Mouse (Mus musculus) kidney, embryonic 16.5 days (tissue): ENCODE results near the gene Soga3. TPM values are rescaled to one million over a fixed set of nuclear protein-coding genes. Genes with fewer than 3 reads are reported as not detected.

Source experiments
- ATAC-seq: fragments of 200-750 bp; cut with Nextera tagmentation; 2 replicates; pipeline ENCODE4 v1.8.0; 2017; ENCODE audit warnings: moderate TSS enrichment; ENCODE audit not compliant: low FRiP score, low TSS enrichment
- H3K27ac ChIP-seq: fragments of 300-500 bp; sonication (generic); 2 replicates; pipeline ENCODE4 v1.5.1; 2014; ENCODE audit warnings: low read length
- H3K27me3 ChIP-seq: fragments of 300-500 bp; sonication (generic); 2 replicates; pipeline ENCODE4 v1.6.1; 2014; ENCODE audit warnings: low read length, control low read depth, mixed read lengths; ENCODE audit not compliant: insufficient read depth
- H3K36me3 ChIP-seq: fragments of 300-500 bp; sonication (generic); 2 replicates; pipeline ENCODE4 v1.6.1; 2014; ENCODE audit warnings: low read length, control low read depth, mixed read lengths; ENCODE audit not compliant: insufficient read depth
- H3K4me1 ChIP-seq: fragments of 300-500 bp; sonication (generic); 2 replicates; pipeline ENCODE4 v1.6.1; 2014; ENCODE audit warnings: low read length, control low read depth, mixed read lengths; ENCODE audit not compliant: insufficient read depth
- H3K4me2 ChIP-seq: fragments of 300-500 bp; sonication (generic); replicated peaks from 2 replicates; pipeline ENCODE4 v1.6.1; 2014; ENCODE audit warnings: low read depth, low read length
- H3K4me3 ChIP-seq: fragments of 300-500 bp; sonication (generic); 2 replicates; pipeline ENCODE4 v1.5.1; 2014; ENCODE audit warnings: mild to moderate bottlenecking, low read length
- H3K9ac ChIP-seq: fragments of 300-500 bp; sonication (generic); replicated peaks from 2 replicates; pipeline ENCODE4 v1.6.1; 2014; ENCODE audit warnings: low read length
- H3K9me3 ChIP-seq: fragments of 300-500 bp; sonication (generic); 2 replicates; pipeline ENCODE4 v1.6.1; 2016; ENCODE audit warnings: low read length, control low read depth
- WGBS: fragments of 180-500 bp; shearing (Covaris S2); extraction: QIAGEN DNeasy Blood & Tissue Kit; methylation state at CpG from one replicate; pipeline ENCODE4 v1.1.7; 2014; 5-methylcytosine and 5-hydroxymethylcytosine counted together
- polyA plus RNA-seq: library from polyadenylated mRNA; unstranded; fragments of >200 nt; fragmentation: Nextera tagmentation; extraction: Ambion mirVana; gene quantifications from 2 replicates; pipeline ENCODE4 v1.2.1, GENCODE M21; 2015

Gene Soga3
- polyA plus RNA-seq, 1 experiment from 2014 or later, result 0.35 TPM

DNA sequence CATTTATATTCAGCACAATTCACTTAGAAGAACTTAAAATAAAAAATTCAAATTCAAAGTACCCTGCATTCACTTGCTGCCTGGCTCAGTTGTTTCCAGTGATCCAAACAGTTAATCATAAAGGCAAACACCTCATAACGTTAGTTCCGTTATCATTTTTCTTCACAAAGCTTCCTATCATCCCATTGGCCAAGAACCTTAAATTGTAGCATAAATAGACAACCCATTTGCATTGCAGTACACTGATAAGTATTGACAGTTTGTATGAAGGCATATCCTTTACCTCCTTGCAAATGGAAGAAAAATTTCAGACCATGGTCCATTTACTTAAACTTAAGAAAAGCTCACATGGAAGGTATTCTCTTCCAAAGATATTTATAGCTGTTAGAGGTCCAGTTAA lies 18.0 kb downstream of the Soga3 start:
- Histone ChIP-seq H3K27me3 (no peaks in the 10 kb centered on the region), H3K4me1 (no peaks in the 10 kb centered on the region)
- ATAC-seq, result no peak

DNA sequence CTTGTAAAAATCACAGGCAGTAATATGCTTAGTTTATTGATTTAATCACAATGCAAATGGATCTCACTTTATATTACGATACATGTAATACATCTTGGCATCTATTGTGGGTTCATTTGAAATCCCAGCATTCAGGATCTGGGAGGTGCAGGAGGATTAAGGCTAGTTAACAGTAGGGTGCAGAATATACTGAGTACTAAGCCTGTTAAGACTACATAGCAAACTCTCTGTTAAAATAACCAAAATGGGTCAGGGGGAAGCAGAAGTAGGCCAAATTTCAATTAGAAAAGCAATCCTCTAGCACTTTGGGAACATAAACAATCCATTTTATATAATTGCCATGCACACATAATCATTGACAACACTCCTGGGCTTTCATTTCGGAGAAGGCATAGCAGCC lies 30.1 kb downstream of the Soga3 start:
- H3K27ac ChIP-seq, result no peak overlapping the region
- H3K9ac ChIP-seq, result no peak overlapping the region
- no peak for ATAC-seq
- no peak overlapping the region for H3K4me2 ChIP-seq
- no peak overlapping the region for H3K4me3 ChIP-seq
- H3K4me1 ChIP-seq, result no peaks in the 10 kb centered on the region
- H3K27me3 ChIP-seq, result no peaks in the 10 kb centered on the region
- H3K9me3 ChIP-seq, result no peaks in the 10 kb centered on the region
- no peaks in the 10 kb centered on the region for H3K36me3 ChIP-seq
- whole genome bisulfite sequencing, result 88% methylated on average over 2 of the region's 2 CpGs

More for the DNA sequence above, 18.0 kb downstream of the Soga3 start:
- Histone ChIP-seq H3K4me3 (no peak overlapping the region), H3K9me3 (no peaks in the 10 kb centered on the region), H3K36me3 (no peaks in the 10 kb centered on the region), H3K27ac (no peak overlapping the region), H3K9ac (no peak overlapping the region), H3K4me2 (no peak overlapping the region)
- WGBS, result 86% methylated on average over 2 of the region's 2 CpGs

DNA sequence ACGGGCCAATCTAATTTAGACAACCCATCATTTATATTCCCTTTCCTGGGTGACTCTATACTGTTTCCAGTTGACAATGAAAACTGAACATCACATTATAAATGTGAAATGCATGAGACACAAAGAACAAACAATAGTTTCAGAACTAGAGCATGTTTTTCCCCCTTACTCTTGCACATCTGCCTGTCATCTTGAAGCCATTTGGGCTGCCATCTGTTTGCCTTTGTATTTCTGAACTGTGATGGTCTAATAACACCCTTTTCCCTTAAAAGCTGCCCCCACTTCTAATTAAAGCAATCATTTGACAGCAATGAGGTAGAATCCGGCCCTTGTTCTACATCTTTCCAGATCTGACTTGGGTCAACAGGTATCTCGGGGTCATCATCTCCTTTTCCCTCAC lies 32.0 kb downstream of the Soga3 start:
- WGBS, result 88% methylated on average over 3 of the region's 3 CpGs
- Histone ChIP-seq H3K4me1 (no peaks in the 10 kb centered on the region), H3K27me3 (no peaks in the 10 kb centered on the region), H3K4me2 (no peak overlapping the region), H3K9ac (no peak overlapping the region), H3K27ac (no peak overlapping the region), H3K36me3 (no peaks in the 10 kb centered on the region), H3K4me3 (no peak overlapping the region), H3K9me3 (no peaks in the 10 kb centered on the region)
- ATAC-seq, result no peak

DNA sequence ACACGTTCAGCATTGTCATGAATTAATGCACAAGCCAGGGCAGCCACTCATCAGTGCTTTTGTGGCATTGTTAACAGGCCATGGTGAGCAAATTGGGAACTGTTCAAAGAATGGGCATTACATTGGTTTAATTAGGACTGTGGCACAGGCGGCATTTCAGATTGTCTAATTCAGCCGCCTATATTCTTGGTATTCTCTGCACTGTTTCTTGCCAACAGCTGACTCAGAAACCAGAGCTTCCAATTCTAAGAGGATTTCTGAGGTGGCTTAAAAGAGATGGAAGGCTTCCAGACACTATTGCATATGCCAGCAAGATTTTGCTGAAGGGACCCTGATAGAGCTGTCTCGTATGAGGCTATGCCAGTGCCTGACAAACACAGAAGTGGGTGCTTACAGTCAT lies 33.2 kb downstream of the Soga3 start:
- H3K4me2 ChIP-seq, result no peak overlapping the region
- WGBS, result 90% methylated on average over 4 of the region's 4 CpGs
- H3K36me3 ChIP-seq, result no peaks in the 10 kb centered on the region
- no peak overlapping the region for H3K9ac ChIP-seq
- no peaks in the 10 kb centered on the region for H3K27me3 ChIP-seq
- H3K4me3 ChIP-seq, result no peak overlapping the region
- no peak overlapping the region for H3K27ac ChIP-seq
- no peak for ATAC-seq
- H3K4me1 ChIP-seq, result no peaks in the 10 kb centered on the region
- H3K9me3 ChIP-seq, result no peaks in the 10 kb centered on the region

DNA sequence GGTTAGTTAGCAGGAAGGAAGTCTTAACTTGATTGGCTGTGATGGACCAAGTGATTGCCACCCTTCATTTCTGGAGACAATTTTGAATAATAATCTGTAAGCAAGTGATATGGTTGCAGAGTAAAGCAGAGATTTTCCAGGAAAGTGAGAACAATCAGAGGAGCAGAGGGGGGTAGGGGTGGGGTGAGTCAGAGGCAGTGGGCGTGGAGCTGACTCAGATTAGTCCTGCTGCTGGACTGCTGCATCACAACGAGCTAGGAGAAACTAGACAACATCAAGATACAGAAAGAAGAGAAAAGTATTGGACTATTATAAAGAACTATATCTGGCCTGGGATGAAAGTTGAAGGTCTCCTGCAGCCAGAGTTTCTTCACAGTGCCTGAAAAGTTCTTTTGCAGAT lies 34.4 kb downstream of the Soga3 start:
- H3K36me3 ChIP-seq, result no peaks in the 10 kb centered on the region
- H3K27ac ChIP-seq, result no peak overlapping the region
- H3K4me3 ChIP-seq, result no peak overlapping the region
- ATAC-seq, result no peak
- no peaks in the 10 kb centered on the region for H3K9me3 ChIP-seq
- 38% methylated on average over 2 of the region's 2 CpGs for WGBS
- H3K4me2 ChIP-seq, result no peak overlapping the region
- H3K4me1 ChIP-seq, result no peaks in the 10 kb centered on the region
- H3K27me3 ChIP-seq, result no peaks in the 10 kb centered on the region
- no peak overlapping the region for H3K9ac ChIP-seq

DNA sequence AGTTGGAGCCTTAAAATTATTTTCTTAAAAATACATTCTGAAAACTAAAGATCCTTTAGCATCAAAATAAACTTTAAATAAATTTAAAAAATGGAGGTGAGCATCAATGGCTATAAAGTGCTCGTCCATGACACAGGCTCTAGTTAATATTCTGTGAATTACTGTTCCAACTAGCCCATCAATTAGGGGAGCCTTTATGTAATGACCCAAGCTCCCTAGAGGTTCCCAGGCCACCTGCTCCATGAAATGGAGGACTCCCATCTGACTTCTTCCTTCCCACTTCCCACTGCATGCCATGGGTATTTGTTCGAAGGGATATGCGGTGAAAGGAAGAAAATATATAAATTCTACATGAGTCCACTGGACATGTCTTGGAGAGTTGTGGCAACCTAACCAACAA lies 36.6 kb downstream of the Soga3 start:
- Histone ChIP-seq H3K9ac (no peak overlapping the region), H3K9me3 (no peaks in the 10 kb centered on the region), H3K27ac (no peak overlapping the region), H3K4me2 (no peak overlapping the region), H3K36me3 (no peaks in the 10 kb centered on the region), H3K4me1 (no peaks in the 10 kb centered on the region), H3K4me3 (no peak overlapping the region), H3K27me3 (no peaks in the 10 kb centered on the region)
- no peak for ATAC-seq
- 85% methylated on average over 3 of the region's 3 CpGs for WGBS

DNA sequence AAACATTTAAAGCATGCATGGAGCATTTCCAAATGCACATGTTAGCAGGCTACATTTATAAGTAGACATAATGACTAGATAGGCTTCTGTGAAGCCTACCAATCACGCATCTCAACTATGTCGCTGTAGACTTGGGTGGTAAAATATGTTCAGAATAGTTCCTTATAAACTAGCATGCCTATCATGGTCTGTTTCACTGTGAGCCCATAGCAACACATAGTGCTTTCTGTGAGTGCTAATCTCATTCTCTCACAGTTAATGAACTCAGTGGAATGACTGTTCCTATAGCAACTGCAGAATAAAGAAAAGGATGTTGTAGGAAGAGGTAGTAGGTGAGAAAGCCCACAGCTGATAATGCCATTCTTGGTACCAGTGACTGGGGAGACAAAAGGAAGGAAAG lies 37.4 kb downstream of the Soga3 start:
- no peaks in the 10 kb centered on the region for H3K9me3 ChIP-seq
- H3K27me3 ChIP-seq, result no peaks in the 10 kb centered on the region
- H3K4me2 ChIP-seq, result no peak overlapping the region
- no peak overlapping the region for H3K4me3 ChIP-seq
- no peak overlapping the region for H3K27ac ChIP-seq
- H3K36me3 ChIP-seq, result no peaks in the 10 kb centered on the region
- no peaks in the 10 kb centered on the region for H3K4me1 ChIP-seq
- WGBS, result 91% methylated on average over 2 of the region's 2 CpGs
- no peak overlapping the region for H3K9ac ChIP-seq
- ATAC-seq, result no peak

DNA sequence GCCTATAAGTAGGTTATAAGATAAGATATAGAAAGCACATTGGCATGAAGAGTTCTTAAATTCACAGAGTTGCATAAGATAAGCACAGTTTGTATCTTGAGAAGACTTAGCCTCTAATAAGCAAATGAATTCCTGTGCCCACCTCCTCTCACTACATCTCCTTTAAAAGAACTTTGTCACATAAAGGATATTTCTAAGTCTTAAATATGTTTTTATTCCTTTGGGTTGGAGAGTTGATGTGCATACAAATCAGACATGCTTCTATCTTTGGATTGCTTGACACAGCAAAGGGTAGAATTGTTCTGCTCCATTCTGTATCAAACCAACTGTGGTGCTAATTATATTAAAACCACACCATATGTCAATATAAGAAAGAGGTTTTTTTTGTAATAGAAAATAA lies 50.1 kb downstream of the Soga3 start:
- ATAC-seq, result no peak
- Histone ChIP-seq H3K4me2 (no peak overlapping the region), H3K9me3 (peaks cover 7% of the 10 kb centered on the region), H3K4me3 (no peak overlapping the region), H3K4me1 (no peaks in the 10 kb centered on the region), H3K36me3 (no peaks in the 10 kb centered on the region), H3K9ac (no peak overlapping the region), H3K27me3 (no peaks in the 10 kb centered on the region), H3K27ac (no peak overlapping the region)

DNA sequence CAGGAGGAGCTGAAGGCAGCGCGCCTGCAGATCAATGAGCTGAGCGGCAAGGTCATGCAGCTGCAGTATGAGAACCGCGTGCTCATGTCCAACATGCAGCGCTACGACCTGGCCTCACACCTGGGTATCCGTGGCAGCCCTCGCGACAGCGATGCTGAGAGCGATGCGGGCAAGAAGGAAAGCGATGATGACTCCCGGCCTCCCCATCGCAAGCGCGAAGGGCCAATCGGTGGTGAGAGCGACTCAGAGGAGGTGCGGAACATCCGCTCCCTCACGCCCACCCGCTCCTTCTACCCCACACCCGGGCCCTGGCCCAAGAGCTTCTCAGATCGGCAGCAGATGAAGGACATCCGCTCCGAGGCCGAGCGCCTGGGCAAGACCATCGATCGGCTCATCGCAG lies 53.2 kb downstream of the Soga3 start:
- WGBS, result 97% methylated on average over 33 of the region's 33 CpGs

DNA sequence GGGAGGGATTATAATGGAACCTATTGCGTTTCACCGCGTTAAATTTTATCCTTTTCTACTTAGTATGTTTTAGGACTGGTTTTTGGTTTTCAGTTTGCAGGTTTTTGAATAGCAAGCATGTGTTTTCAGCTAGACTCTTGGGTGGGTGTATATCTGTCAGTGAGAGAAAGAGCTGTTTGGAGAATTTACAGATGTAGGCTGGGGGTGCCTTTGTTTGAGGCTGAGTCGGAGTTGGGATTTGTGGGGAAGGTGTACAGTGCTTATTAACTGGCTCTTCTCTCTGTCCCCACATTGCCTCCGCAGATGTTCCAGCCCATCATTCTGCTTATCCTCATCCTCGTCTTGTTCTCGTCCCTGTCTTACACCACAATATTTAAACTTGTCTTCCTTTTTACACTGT lies 55.0 kb downstream of the Soga3 start, which contains the start of gene Gm49353:
TSS of gene Gm49353 (plus strand) at position 313 of the 400 bp plus-strand sequence.
- Histone ChIP-seq H3K9ac (no peak within 1 kb of the TSS), H3K4me1 (no peaks in the 10 kb centered on the region), H3K4me3 (no peak within 1 kb of the TSS), H3K27me3 (no peaks in the 10 kb centered on the region), H3K4me2 (no peak within 1 kb of the TSS), H3K27ac (no peak within 1 kb of the TSS), H3K36me3 (no peaks in the 10 kb centered on the region), H3K9me3 (peaks cover 7% of the 10 kb centered on the region)
- no peak for ATAC-seq
- WGBS, result 76% methylated on average over 7 of the region's 7 CpGs

More for the DNA sequence above, 53.2 kb downstream of the Soga3 start:
- no peak overlapping the region for H3K9ac ChIP-seq
- H3K36me3 ChIP-seq, result no peaks in the 10 kb centered on the region
- no peaks in the 10 kb centered on the region for H3K27me3 ChIP-seq
- ATAC-seq, result no peak
- no peak overlapping the region for H3K4me3 ChIP-seq
- no peak overlapping the region for H3K4me2 ChIP-seq
- H3K4me1 ChIP-seq, result no peaks in the 10 kb centered on the region
- H3K27ac ChIP-seq, result no peak overlapping the region
- peaks cover 7% of the 10 kb centered on the region for H3K9me3 ChIP-seq

DNA sequence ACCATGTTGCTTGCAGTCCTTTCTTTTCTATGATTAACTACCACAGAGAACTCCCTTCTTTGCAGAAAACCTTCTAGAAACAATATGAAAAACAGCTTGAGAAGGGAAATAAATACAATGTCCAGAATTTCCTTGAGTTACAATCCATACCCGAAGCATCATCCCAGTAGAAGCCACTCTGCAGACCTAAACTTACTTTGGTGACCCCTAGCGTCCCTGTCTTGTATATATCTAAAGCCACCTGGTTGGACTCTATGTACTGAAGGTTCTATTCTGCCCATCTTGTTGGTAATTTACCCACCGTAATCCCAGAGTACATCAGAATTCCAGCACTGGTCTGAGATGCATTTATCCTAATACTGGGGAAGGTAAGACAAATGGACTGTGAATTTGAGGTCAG lies 56.2 kb downstream of the Soga3 start:
- ATAC-seq, result no peak
- no peak overlapping the region for H3K4me2 ChIP-seq
- WGBS, result 77% methylated on average over 3 of the region's 3 CpGs
- no peak overlapping the region for H3K4me3 ChIP-seq
- H3K9ac ChIP-seq, result no peak overlapping the region
- peaks cover 7% of the 10 kb centered on the region for H3K9me3 ChIP-seq
- no peak overlapping the region for H3K27ac ChIP-seq
- no peaks in the 10 kb centered on the region for H3K27me3 ChIP-seq
- no peaks in the 10 kb centered on the region for H3K4me1 ChIP-seq
- H3K36me3 ChIP-seq, result no peaks in the 10 kb centered on the region
